Mouse (Mus musculus) splenic B cell, adult 2 months (primary cell): ENCODE measurements at regions not wholly inside any gene's neighbourhood (a gene's known extent, or its start where the extent isn't known, plus 50 kb on each side); places are given as distances from the start of the nearest gene placed in this dataset.

Experiments used
- DNase-seq: peaks from one replicate; pipeline ENCODE4 v3.0.0-alpha.2; 2011; ENCODE audit warnings: low read depth, low spot score
- H3K27me3 ChIP-seq: 2 replicates; pipeline ENCODE4 v1.6.1; 2012; ENCODE audit warnings: mild to moderate bottlenecking, low read length, moderate library complexity, mixed read lengths; ENCODE audit not compliant: control insufficient read depth, poor library complexity, insufficient read depth, severe bottlenecking
- H3K36me3 ChIP-seq: 2 replicates; pipeline ENCODE4 v1.6.1; 2012; ENCODE audit warnings: mild to moderate bottlenecking, low read length, moderate library complexity, mixed read lengths; ENCODE audit not compliant: control insufficient read depth, poor library complexity, insufficient read depth, severe bottlenecking

- H3K27me3 ChIP-seq: no peaks in the 10 kb centered on the region
- H3K36me3 ChIP-seq: no peaks in the 10 kb centered on the region
- no peak for DNase-seq
Observed at GRCm38 (mm10) chr12:54453343-54453742, 203.0 kb downstream of the Sptssa start.

GRCm38 (mm10) chr12:54450369-54450768, 206.0 kb downstream of the Sptssa start:
- no peak for DNase-seq
- Histone ChIP-seq H3K36me3 (no peaks in the 10 kb centered on the region), H3K27me3 (no peaks in the 10 kb centered on the region)

GRCm38 (mm10) chr12:54448221-54448620, 208.2 kb downstream of the Sptssa start:
- Histone ChIP-seq H3K36me3 (no peaks in the 10 kb centered on the region), H3K27me3 (no peaks in the 10 kb centered on the region)
- DNase-seq: no peak

GRCm38 (mm10) chr12:54447354-54447753, 209.0 kb downstream of the Sptssa start:
- no peaks in the 10 kb centered on the region for H3K36me3 ChIP-seq
- no peak for DNase-seq
- H3K27me3 ChIP-seq: no peaks in the 10 kb centered on the region

- DNase-seq: no peak
- Histone ChIP-seq H3K27me3 (no peaks in the 10 kb centered on the region), H3K36me3 (no peaks in the 10 kb centered on the region)
Observed at GRCm38 (mm10) chr12:54446356-54446755, 210.0 kb downstream of the Sptssa start.

GRCm38 (mm10) chr12:54444416-54444815, 212.0 kb downstream of the Sptssa start:
- DNase-seq: no peak
- no peaks in the 10 kb centered on the region for H3K36me3 ChIP-seq

GRCm38 (mm10) chr12:54443285-54443684, 213.1 kb downstream of the Sptssa start:
- Histone ChIP-seq H3K27me3 (no peaks in the 10 kb centered on the region), H3K36me3 (no peaks in the 10 kb centered on the region)
- no peak for DNase-seq

More at GRCm38 (mm10) chr12:54444416-54444815, 212.0 kb downstream of the Sptssa start:
- H3K27me3 ChIP-seq: no peaks in the 10 kb centered on the region

- Histone ChIP-seq H3K36me3 (no peaks in the 10 kb centered on the region), H3K27me3 (no peaks in the 10 kb centered on the region)
- DNase-seq: no peak
Observed at GRCm38 (mm10) chr12:54442408-54442807, 214.0 kb downstream of the Sptssa start.

GRCm38 (mm10) chr12:54440851-54441593, 215.4 kb downstream of the Sptssa start:
- no peak for DNase-seq
- Histone ChIP-seq H3K27me3 (no peaks in the 10 kb centered on the region), H3K36me3 (no peaks in the 10 kb centered on the region)

- no peaks in the 10 kb centered on the region for H3K36me3 ChIP-seq
- no peak for DNase-seq
- no peaks in the 10 kb centered on the region for H3K27me3 ChIP-seq
Observed at GRCm38 (mm10) chr12:54438793-54439192, 217.6 kb downstream of the Sptssa start.

GRCm38 (mm10) chr12:54425236-54425635, 221.6 kb upstream of the Egln3 start:
- no peak for DNase-seq
- Histone ChIP-seq H3K27me3 (no peaks in the 10 kb centered on the region; the same call in 1 of the 2 replicates), H3K36me3 (no peaks in the 10 kb centered on the region)

GRCm38 (mm10) chr12:54414829-54415228, 211.2 kb upstream of the Egln3 start:
- Histone ChIP-seq H3K27me3 (no peaks in the 10 kb centered on the region), H3K36me3 (no peaks in the 10 kb centered on the region)
- peak; percentile 38 for DNase-seq

GRCm38 (mm10) chr12:54414201-54414600, 210.5 kb upstream of the Egln3 start:
- DNase-seq: no peak
- Histone ChIP-seq H3K27me3 (no peaks in the 10 kb centered on the region), H3K36me3 (no peaks in the 10 kb centered on the region)

GRCm38 (mm10) chr12:54410038-54410605, 206.5 kb upstream of the Egln3 start:
- H3K27me3 ChIP-seq: no peaks in the 10 kb centered on the region
- H3K36me3 ChIP-seq: no peaks in the 10 kb centered on the region
- DNase-seq: no peak

- Histone ChIP-seq H3K36me3 (no peaks in the 10 kb centered on the region), H3K27me3 (no peaks in the 10 kb centered on the region)
- no peak for DNase-seq
Observed at GRCm38 (mm10) chr12:54408906-54409305, 205.2 kb upstream of the Egln3 start.
